ENCODE assay signal across 10 mouse cellular contexts in genomic region chr9:78256914-78257313, GRCm38 (mm10). TPM values are rescaled to one million over a fixed set of nuclear protein-coding genes. Genes with fewer than 3 reads are reported as not detected.
"Had no signal": no experiment of that assay in that cellular context is flagged by ENCODE, and none has a peak within 500 bp of the region (broad histone marks: within the 10 kb centered on the region; RNA-seq: fewer than 3 reads in every experiment).

TSS of gene Gm3776 (plus strand) at chr9:78257129.

RNA-seq across cellular contexts. Expression of gene Gm3776, which starts in this region (rescaled TPM):
- polyA plus RNA-seq: liver, embryonic 13.5 days; lung, embryonic 14.5 days; lung, embryonic 16.5 days; midbrain, embryonic 10.5 days; midbrain, embryonic 12.5 days; midbrain, embryonic 14.5 days; midbrain, embryonic 16.5 days; neural tube, embryonic 12.5 days; neural tube, embryonic 14.5 days; testis, adult 2 months had no signal
